Mouse (Mus musculus) gonadal fat pad, adult 2 months (tissue): ENCODE measurements around the gene Olfr605. TPM values are rescaled to one million over a fixed set of nuclear protein-coding genes. Genes with fewer than 3 reads are reported as not detected.
"Not testable (repeated sequence)": the region's sequence is repeated elsewhere in the genome, so short reads cannot be mapped to it uniquely, and the experiment has no call there.

Source experiments
- DNase-seq: peaks from one replicate; pipeline ENCODE4 v3.0.0-alpha.2; 2012; ENCODE audit warnings: low read depth
- polyA plus RNA-seq: library from polyadenylated mRNA; depleted of rRNA; stranded (reverse); fragments of >200 nt; gene quantifications from 2 replicates; pipeline ENCODE4 v1.2.3, GENCODE M21; 2012; rRNA removed

Gene Olfr605
- polyA plus RNA-seq, result not detected in 2 replicates

DNA sequence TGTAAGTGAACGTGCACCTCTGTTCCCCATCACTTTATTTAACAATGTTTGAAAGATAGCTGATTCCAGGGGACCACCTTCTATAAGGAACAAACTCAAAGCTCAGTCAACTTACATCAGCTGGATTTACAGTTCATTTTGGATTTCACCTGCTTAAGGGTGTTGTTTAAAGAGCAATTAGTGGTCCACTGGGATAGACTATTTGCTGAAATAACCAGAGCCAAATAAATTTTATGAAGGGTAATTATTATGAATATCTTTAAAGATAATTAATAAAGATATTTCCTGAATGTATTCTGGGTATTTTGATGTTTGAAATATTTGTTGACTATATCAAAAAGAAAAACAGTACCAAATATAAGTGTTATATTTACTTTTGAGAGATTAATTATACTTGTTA is at the start of gene Olfr605:
Gene Olfr605 (minus strand): TSS at position 101 of the 400 bp plus-strand sequence.
- no peak for DNase-seq

DNA sequence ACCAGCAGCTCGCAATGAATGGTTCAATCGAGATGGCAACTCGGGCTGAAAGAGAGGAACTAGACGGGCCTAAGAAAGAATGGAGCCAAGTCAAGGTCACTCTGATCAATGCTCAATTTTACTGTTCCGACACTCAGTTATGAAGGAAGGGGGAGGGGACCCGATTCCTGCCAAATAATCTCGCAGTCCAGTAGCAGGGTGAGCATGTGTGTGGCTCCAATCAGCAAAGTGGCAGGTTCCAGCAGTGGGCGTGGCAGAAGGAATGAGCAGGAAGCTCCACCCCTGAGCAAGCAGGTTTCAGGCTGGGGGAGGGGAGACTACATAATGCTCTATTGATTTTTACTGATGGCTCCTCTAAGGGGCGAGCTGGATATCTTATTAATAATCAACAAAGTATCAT is 31.9 kb upstream of the Olfr605 start:
- not testable (repeated sequence) for DNase-seq

DNA sequence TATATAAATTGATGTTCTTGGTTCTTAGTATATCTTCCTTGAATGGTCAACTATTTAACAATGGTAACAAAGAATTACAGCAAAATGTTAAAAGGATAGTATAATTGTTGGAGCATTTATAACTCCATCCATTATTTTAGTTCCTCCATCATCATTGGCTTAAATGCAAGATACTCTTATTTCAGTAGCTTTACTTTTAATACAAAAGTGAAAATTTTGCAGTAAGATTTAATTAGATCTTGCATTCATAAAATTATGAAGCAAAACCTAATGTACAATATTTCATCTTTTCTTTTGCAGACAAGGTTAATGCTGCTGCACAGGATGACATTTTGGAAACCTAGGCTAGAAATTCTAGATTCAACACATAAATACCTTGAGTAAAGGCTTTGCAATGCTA is 24.3 kb upstream of the Olfr605 start, which contains the start of gene Olfr608:
Gene Olfr608 (plus strand): TSS at position 301 of the 400 bp plus-strand sequence.
- DNase-seq, result no peak

DNA sequence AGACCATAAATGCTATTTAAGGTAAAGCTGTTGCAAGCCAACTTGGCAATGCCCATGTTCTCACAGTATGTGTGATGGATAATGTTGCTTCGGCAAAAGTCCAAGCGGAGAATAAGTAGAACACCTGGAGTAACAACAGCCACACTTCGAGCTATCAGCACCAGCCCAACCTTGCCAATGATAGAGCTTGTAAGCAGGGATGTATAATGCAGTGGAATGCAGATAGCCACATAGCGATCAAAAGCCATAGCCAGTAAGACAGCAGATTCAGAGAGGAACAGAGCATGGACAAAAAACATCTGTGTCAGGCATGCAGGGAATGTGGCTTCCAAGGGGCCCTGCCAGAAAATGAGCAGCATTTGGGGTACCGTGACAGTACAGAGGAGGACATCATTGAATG is 15.4 kb upstream of the Olfr605 start:
- no peak for DNase-seq

DNA sequence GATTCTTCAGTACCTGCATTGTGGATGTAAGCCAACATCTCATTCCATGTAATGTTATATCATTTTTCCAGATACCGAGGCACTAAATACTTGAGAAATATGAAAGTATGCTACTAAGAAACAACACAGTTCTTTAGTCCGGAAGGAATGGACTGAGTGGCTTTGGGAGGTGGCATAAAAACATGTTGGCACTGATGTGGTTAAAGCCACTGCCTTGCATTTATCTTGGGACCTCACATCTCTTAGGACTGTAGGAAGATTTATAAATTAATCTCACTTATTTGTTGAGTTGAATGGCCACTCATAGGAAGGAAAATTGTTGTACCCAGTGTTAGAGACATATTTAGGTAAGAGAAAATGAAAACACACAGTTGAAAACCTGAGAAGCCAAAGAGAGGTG is 3.5 kb upstream of the Olfr605 start, which contains the start of gene Olfr606:
Gene Olfr606 (plus strand): TSS at position 301 of the 400 bp plus-strand sequence.
- DNase-seq, result no peak

DNA sequence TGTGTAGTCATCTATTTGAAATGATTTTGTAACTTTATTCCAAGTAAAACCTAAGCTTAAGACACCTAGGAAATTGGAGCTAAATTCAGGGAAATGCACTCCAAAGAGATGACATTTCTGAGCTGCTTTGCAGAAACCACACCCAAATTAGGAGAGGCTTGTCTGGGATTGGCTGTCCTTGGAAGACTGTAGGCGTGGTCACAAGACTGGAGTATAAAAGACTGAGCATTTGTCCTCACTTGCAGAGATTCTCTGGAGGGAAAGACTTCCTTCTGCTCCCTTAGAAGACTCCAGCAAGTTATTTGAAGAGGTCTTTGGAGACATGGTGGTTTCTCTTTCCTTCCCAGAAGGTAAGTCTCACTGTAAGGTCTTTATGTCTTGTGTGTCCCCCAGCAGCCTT is 30.5 kb downstream of the Olfr605 start, which contains the start of gene Usp17lc:
Gene Usp17lc (plus strand): TSS at position 301 of the 400 bp plus-strand sequence.
- not testable (repeated sequence) for DNase-seq

DNA sequence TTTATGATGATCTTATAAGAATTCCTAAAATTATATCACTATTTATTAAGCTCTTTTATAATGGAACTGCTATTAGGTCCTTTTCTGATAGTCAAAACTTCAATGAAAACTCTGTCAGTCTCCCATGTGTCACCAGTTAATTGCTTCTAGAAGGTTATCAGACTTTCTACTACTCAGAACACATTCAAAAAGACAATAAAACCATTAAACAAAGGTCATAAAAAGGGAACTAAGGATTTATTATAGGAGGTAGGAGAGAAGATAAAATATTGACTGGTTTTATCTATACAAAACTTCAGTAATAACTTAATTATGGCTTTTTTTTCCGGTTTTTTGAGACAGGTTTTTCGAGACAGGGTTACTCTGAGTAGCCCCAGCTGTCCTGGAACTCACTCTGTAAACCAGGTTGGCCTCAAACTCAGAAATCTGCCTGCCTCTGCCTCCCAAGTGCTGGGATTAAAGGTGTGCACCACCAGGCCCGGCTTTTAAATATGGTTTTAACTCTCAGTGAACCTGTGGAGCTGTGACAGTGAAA is 38.7 kb downstream of the Olfr605 start:
- DNase-seq, result not testable (repeated sequence)

DNA sequence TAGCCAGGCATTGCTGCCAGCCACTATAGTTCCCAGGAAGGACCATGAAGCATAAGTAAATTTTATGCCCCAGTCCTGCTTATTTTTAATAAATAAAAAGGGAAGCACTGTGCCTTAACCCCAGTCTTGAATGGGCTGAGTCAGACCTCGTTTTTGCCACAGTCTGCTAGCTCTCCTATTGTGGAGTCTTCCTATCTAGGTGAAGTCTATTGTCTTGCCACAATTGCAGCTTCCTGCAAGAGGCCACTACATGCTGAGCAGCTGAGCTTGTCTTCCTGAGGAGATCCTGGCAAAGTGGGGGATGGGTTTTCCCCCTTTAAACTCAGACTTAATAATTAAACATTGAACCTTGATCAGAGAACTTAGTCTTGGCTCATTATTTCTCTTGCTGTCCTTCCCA is 46.3 kb downstream of the Olfr605 start:
- DNase-seq, result no peak

DNA sequence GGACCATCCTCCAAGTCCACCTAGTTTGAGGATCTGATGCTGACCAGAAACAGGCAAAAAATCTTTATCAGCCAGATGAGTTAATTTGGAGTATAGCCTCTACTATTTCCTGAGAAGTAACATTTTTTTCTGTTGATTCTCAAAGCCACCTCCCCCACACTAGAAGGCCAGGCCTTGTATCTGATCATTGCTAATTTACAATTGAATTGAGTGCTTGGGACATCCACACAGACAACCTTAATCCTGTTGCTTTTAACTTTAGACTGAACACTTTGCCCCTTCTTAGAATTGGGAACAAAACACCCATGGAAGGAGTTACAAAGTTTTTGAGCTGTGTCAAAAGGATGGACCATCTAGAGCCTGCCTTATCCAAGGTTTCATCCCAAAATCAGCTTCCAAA is 47.5 kb downstream of the Olfr605 start:
- no peak for DNase-seq

Other genes starting within 250 kb of the Olfr605 start
- gene Olfr593, start 233.6 kb downstream of the Olfr605 start, polyA plus RNA-seq, result not detected in 2 replicates
- not detected in 2 replicates for gene Olfr594, start 228.4 kb downstream of the Olfr605 start, polyA plus RNA-seq
- not detected in 2 replicates for gene Usp17ld, start 192.9 kb downstream of the Olfr605 start, polyA plus RNA-seq
- gene Olfr596, start 139.8 kb downstream of the Olfr605 start, polyA plus RNA-seq, result not detected in 2 replicates
- not detected in 2 replicates for gene Olfr597, start 129.1 kb downstream of the Olfr605 start, polyA plus RNA-seq
- gene Olfr598, start 121.9 kb downstream of the Olfr605 start, polyA plus RNA-seq, result not detected in 2 replicates
- gene Olfr599, start 109.5 kb downstream of the Olfr605 start, polyA plus RNA-seq, result not detected in 2 replicates
- not detected in 2 replicates for gene Olfr600, start 95.8 kb downstream of the Olfr605 start, polyA plus RNA-seq
- gene Olfr601, start 82.8 kb downstream of the Olfr605 start, polyA plus RNA-seq, result not detected in 2 replicates
- not detected in 2 replicates for gene Olfr603, start 59.3 kb downstream of the Olfr605 start, polyA plus RNA-seq
- gene Usp17lc, start 30.4 kb downstream of the Olfr605 start, polyA plus RNA-seq, result not detected in 2 replicates
- gene Olfr606, start 3.6 kb upstream of the Olfr605 start, polyA plus RNA-seq, result not detected in 2 replicates
- gene Olfr607, start 18.7 kb upstream of the Olfr605 start, polyA plus RNA-seq, result not detected in 2 replicates
- gene Olfr608, start 24.4 kb upstream of the Olfr605 start, polyA plus RNA-seq, result not detected in 2 replicates
- not detected in 2 replicates for gene Olfr609, start 52.6 kb upstream of the Olfr605 start, polyA plus RNA-seq
- gene Olfr610, start 66.7 kb upstream of the Olfr605 start, polyA plus RNA-seq, result not detected in 2 replicates
- gene Olfr611, start 75.4 kb upstream of the Olfr605 start, polyA plus RNA-seq, result not detected in 2 replicates
- gene Olfr612, start 97.3 kb upstream of the Olfr605 start, polyA plus RNA-seq, result not detected in 2 replicates
- gene Olfr613, start 102.6 kb upstream of the Olfr605 start, polyA plus RNA-seq, result not detected in 2 replicates
- not detected in 2 replicates for gene Olfr615, start 110.6 kb upstream of the Olfr605 start, polyA plus RNA-seq
- not detected in 2 replicates for gene Olfr616, start 123.7 kb upstream of the Olfr605 start, polyA plus RNA-seq
- gene Olfr617, start 127.6 kb upstream of the Olfr605 start, polyA plus RNA-seq, result not detected in 2 replicates
- gene Olfr618, start 144.7 kb upstream of the Olfr605 start, polyA plus RNA-seq, result not detected in 2 replicates
- not detected in 2 replicates for gene Olfr619, start 155.1 kb upstream of the Olfr605 start, polyA plus RNA-seq
- gene Olfr620, start 167.1 kb upstream of the Olfr605 start, polyA plus RNA-seq, result not detected in 2 replicates
- gene Olfr622, start 197.3 kb upstream of the Olfr605 start, polyA plus RNA-seq, result not detected in 2 replicates
- gene Olfr623, start 218.3 kb upstream of the Olfr605 start, polyA plus RNA-seq, result not detected in 2 replicates
- not detected in 2 replicates for gene Olfr624, start 225.8 kb upstream of the Olfr605 start, polyA plus RNA-seq
- gene Olfr625-ps1, start 237.3 kb upstream of the Olfr605 start, polyA plus RNA-seq, result not detected in 2 replicates